Mouse (Mus musculus) right cerebral cortex, postnatal 14 days (tissue): ENCODE results near the gene 2310022A10Rik.
"Not testable (repeated sequence)": the region's sequence is repeated elsewhere in the genome, so short reads cannot be mapped to it uniquely, and the experiment has no call there.

ENCODE experiments used
- DNase-seq: peaks from one replicate; pipeline ENCODE4 v3.0.0; 2022

2310022A10Rik gene

GRCm38 (mm10) chr7:27621028-27621427 is 68.0 kb downstream of the 2310022A10Rik start:
- no peak for DNase-seq

GRCm38 (mm10) chr7:27622234-27622633 is 69.2 kb downstream of the 2310022A10Rik start:
- DNase-seq = no peak

GRCm38 (mm10) chr7:27624967-27625366 is 71.9 kb downstream of the 2310022A10Rik start:
- DNase-seq = no peak

GRCm38 (mm10) chr7:27627707-27628106 is 74.7 kb downstream of the 2310022A10Rik start:
- no peak for DNase-seq

GRCm38 (mm10) chr7:27628190-27628589 is 75.2 kb downstream of the 2310022A10Rik start:
- no peak for DNase-seq

GRCm38 (mm10) chr7:27628816-27629215 is 75.8 kb downstream of the 2310022A10Rik start:
- not testable (repeated sequence) for DNase-seq

GRCm38 (mm10) chr7:27631439-27631838 is 78.4 kb downstream of the 2310022A10Rik start:
- no peak for DNase-seq
